ENCODE assay signal across 18 mouse cellular contexts in the genomic region with DNA sequence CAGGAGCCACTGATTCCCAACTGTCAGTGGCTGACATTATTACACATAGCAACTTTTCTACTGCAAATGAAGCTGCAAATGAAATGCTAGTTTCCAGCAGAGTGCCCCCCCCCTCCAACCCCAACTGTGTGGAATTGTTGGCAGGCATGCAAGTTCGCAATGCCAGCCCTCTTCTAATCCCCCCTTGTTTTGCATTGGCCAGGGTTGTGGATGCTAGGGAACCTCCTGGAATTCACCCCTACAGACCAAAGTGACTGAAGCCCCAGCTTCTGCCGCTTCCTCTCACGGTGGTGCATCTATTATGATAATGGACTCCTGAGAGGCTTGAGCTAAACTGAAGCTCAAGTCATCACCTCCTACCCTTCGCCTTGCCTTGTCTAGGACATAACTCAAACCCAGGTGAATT. TPM values are rescaled to one million over a fixed set of nuclear protein-coding genes. Genes with fewer than 3 reads are reported as not detected.
A peak's percentile ranks its signal among the peaks of the same experiment; 100 is the strongest.
DNase-seq lines count a peak whose midpoint lies in the region; ATAC-seq lines count a peak whose summit lies in the region.
"Had no signal": no experiment of that assay in that cellular context is flagged by ENCODE, and none has a peak within 500 bp of the region (broad histone marks: within the 10 kb centered on the region; RNA-seq: fewer than 3 reads in every experiment).

No protein-coding gene starts in this region.

- H3K4me3 ChIP-seq in hindbrain, embryonic 16.5 days (ENCODE audit: low read length): no peak overlapping the region
- H3K4me3 ChIP-seq in neural tube, embryonic 15.5 days (replicated peaks): no peak overlapping the region
- H3K4me3 ChIP-seq: embryonic facial prominence, embryonic 13.5 days; heart, embryonic 15.5 days; kidney, embryonic 15.5 days; limb, embryonic 12.5 days had no signal

- peaks cover 4% of the 10 kb centered on the region; the same call in 1 of the 2 replicates for H3K4me1 ChIP-seq in hindbrain, embryonic 16.5 days (ENCODE audit: control insufficient read depth, insufficient read depth, low read depth, low read length)
- H3K4me1 ChIP-seq in neural tube, embryonic 15.5 days: peaks cover 17% of the 10 kb centered on the region
- H3K4me1 ChIP-seq: kidney, embryonic 15.5 days had no signal

- intact Hi-C loops in left cerebral cortex, postnatal 4 days (cut with DNase I): no loop called here

- H3K9me3 ChIP-seq in hindbrain, embryonic 16.5 days (ENCODE audit: control insufficient read depth, low read length): no peaks in the 10 kb centered on the region
- no peaks in the 10 kb centered on the region for H3K9me3 ChIP-seq in neural tube, embryonic 15.5 days (replicated peaks)
- H3K9me3 ChIP-seq: embryonic facial prominence, embryonic 13.5 days; heart, embryonic 15.5 days; kidney, embryonic 15.5 days; limb, embryonic 12.5 days had no signal

- DNase-seq in cerebellum, adult 9-10 months: peak; percentile 0
- DNase-seq in cerebellum, adult 11 months: no peak
- peak; percentile 50 for DNase-seq in left cerebral cortex, postnatal 4 days
- DNase-seq in left cerebral cortex, adult 8-10 months (ENCODE audit: low spot score in 2 of 2): no peak
- no peak for DNase-seq in c-Kit-positive CD71-positive TER-119-positive erythroid progenitor cells, embryonic 14.5 days (ENCODE audit: low spot score)
- DNase-seq in urinary bladder, adult 18-20 months (ENCODE audit: low spot score in 2 of 2): no peak
- DNase-seq: gastrocnemius, postnatal 36 days; lung, postnatal 36 days had no signal

- no peak overlapping the region for H3K4me2 ChIP-seq in hindbrain, embryonic 16.5 days (ENCODE audit: low read length)
- H3K4me2 ChIP-seq in neural tube, embryonic 15.5 days: no peak overlapping the region
- H3K4me2 ChIP-seq: heart, embryonic 15.5 days; kidney, embryonic 15.5 days; limb, embryonic 12.5 days had no signal

- 15% methylated on average over 4 of the region's 4 CpGs for WGBS in hindbrain, embryonic 16.5 days
- WGBS in neural tube, embryonic 15.5 days: 10% methylated on average over 4 of the region's 4 CpGs

- H3K27ac ChIP-seq in hindbrain, embryonic 16.5 days (ENCODE audit: low read depth, low read length): no peak overlapping the region
- no peak overlapping the region for H3K27ac ChIP-seq in neural tube, embryonic 15.5 days (replicated peaks)
- H3K27ac ChIP-seq: embryonic facial prominence, embryonic 13.5 days; heart, embryonic 15.5 days; kidney, embryonic 15.5 days; limb, embryonic 12.5 days had no signal

- no peak overlapping the region for H3K9ac ChIP-seq in hindbrain, embryonic 16.5 days (ENCODE audit: low read depth, low read length)
- H3K9ac ChIP-seq in neural tube, embryonic 15.5 days (replicated peaks): no peak overlapping the region
- H3K9ac ChIP-seq: embryonic facial prominence, embryonic 13.5 days; heart, embryonic 15.5 days; kidney, embryonic 15.5 days; limb, embryonic 12.5 days had no signal

- ATAC-seq in hindbrain, embryonic 16.5 days: peak; percentile 86
- ATAC-seq in neural tube, embryonic 15.5 days (ENCODE audit: low FRiP score): peak; percentile 63
- ATAC-seq: Patski had no signal

- H3K27me3 ChIP-seq in hindbrain, embryonic 16.5 days (replicated peaks; ENCODE audit: control insufficient read depth, insufficient read depth, low read length): peaks cover 4% of the 10 kb centered on the region; the same call in 1 of the 2 replicates
- peaks cover 9% of the 10 kb centered on the region; the same call in 1 of the 2 replicates for H3K27me3 ChIP-seq in neural tube, embryonic 15.5 days (replicated peaks)
- H3K27me3 ChIP-seq: Patski had no signal

- no peaks in the 10 kb centered on the region for H3K36me3 ChIP-seq in hindbrain, embryonic 16.5 days (ENCODE audit: control insufficient read depth, insufficient read depth, low read length)
- H3K36me3 ChIP-seq in neural tube, embryonic 15.5 days: no peaks in the 10 kb centered on the region
- H3K36me3 ChIP-seq: embryonic facial prominence, embryonic 13.5 days; heart, embryonic 15.5 days; kidney, embryonic 15.5 days; limb, embryonic 12.5 days had no signal

RNA-seq across cellular contexts. Expression of a gene that starts 42.6 kb away (rescaled TPM):
- total RNA-seq in left cerebral cortex, postnatal 4 days (2021): 10 to 100 TPM; 53.7 to 74.9 TPM
- 10 to 100 TPM; 11.4 to 15.4 (median 14.0) TPM for total RNA-seq in left cerebral cortex, adult 8-10 months (2022)
- 2.7 and 4.3 TPM in 2 replicates for polyA plus RNA-seq in hindbrain, embryonic 16.5 days (2015; fragmentation: Nextera tagmentation; extraction: Ambion mirVana)
- polyA plus RNA-seq in neural tube, embryonic 15.5 days (2015; fragmentation: Nextera tagmentation; extraction: Ambion mirVana): 8.0 and 8.7 TPM in 2 replicates
- total RNA-seq: CH12.LX; common myeloid progenitor, adult 5-6 weeks had no signal
- polyA plus RNA-seq: liver, embryonic 16.5 days; Patski had no signal

Comparison
In these comparisons a context has a peak if more than half of its experiments do, and no peak if none do; other contexts are left out.
1. DNase-seq: peak in cerebellum, adult 9-10 months (single experiment) and left cerebral cortex, postnatal 4 days (single experiment); none in cerebellum, adult 11 months (single experiment), left cerebral cortex, adult 8-10 months (0 of 2), c-Kit-positive CD71-positive TER-119-positive erythroid progenitor cells, embryonic 14.5 days (single experiment) and urinary bladder, adult 18-20 months (0 of 2).